Comparison of ENCODE assay signal across 10 mouse cellular contexts in genomic region chr3:53201670-53202069, GRCm38 (mm10).
A peak's percentile ranks its signal among the peaks of the same experiment; 100 is the strongest.
DNase-seq lines count a peak whose midpoint lies in the region; ATAC-seq and TF ChIP-seq lines count a peak whose summit lies in the region.
"Had no signal": no experiment of that assay in that cellular context is flagged by ENCODE, and none has a peak within 500 bp of the region (broad histone marks: within the 10 kb centered on the region; RNA-seq: fewer than 3 reads in every experiment).

No protein-coding gene starts in this region.

- H3K4me1 ChIP-seq in kidney, embryonic 16.5 days (ENCODE audit: insufficient read depth, low read length), result peaks cover 16% of the 10 kb centered on the region
- H3K4me1 ChIP-seq in embryonic facial prominence, embryonic 11.5 days (ENCODE audit: control insufficient read depth, insufficient read depth, low read length), result no peaks in the 10 kb centered on the region
- H3K4me1 ChIP-seq in heart, postnatal 0 days (ENCODE audit: control insufficient read depth, insufficient read depth), result peaks cover 41% of the 10 kb centered on the region
- H3K4me1 ChIP-seq in neural tube, embryonic 12.5 days, result peaks cover 45% of the 10 kb centered on the region

- H3K9me3 ChIP-seq in kidney, embryonic 16.5 days (ENCODE audit: low read length), result no peaks in the 10 kb centered on the region
- no peaks in the 10 kb centered on the region for H3K9me3 ChIP-seq in embryonic facial prominence, embryonic 11.5 days (replicated peaks; ENCODE audit: control insufficient read depth, low read length)
- H3K9me3 ChIP-seq in heart, postnatal 0 days (replicated peaks; ENCODE audit: control insufficient read depth, low read length), result no peaks in the 10 kb centered on the region
- H3K9me3 ChIP-seq in neural tube, embryonic 12.5 days, result no peaks in the 10 kb centered on the region
- H3K9me3 ChIP-seq: kidney, embryonic 15.5 days had no signal

- H3K9ac ChIP-seq in kidney, embryonic 16.5 days (replicated peaks; ENCODE audit: low read length), result no peak overlapping the region
- H3K9ac ChIP-seq in embryonic facial prominence, embryonic 11.5 days (replicated peaks; ENCODE audit: low read length), result no peak overlapping the region
- no peak overlapping the region for H3K9ac ChIP-seq in heart, postnatal 0 days (replicated peaks; ENCODE audit: low read depth, low read length)
- no peak overlapping the region for H3K9ac ChIP-seq in neural tube, embryonic 12.5 days
- H3K9ac ChIP-seq: kidney, embryonic 15.5 days had no signal

- H3K4me3 ChIP-seq in kidney, embryonic 16.5 days (ENCODE audit: low read length), result no peak overlapping the region
- H3K4me3 ChIP-seq in embryonic facial prominence, embryonic 11.5 days (ENCODE audit: low read depth, low read length), result no peak overlapping the region
- H3K4me3 ChIP-seq in heart, postnatal 0 days (ENCODE audit: low read depth, low read length), result no peak overlapping the region; the same call in 1 of the 2 replicates
- no peak overlapping the region for H3K4me3 ChIP-seq in neural tube, embryonic 12.5 days
- H3K4me3 ChIP-seq: kidney, embryonic 15.5 days had no signal

- TF ChIP-seq CTCF in heart, postnatal 0 days (IDR thresholded peaks at IDR 0.05; ENCODE audit: low read depth), result no peak

- no peaks in the 10 kb centered on the region for H3K27me3 ChIP-seq in kidney, embryonic 16.5 days (ENCODE audit: insufficient read depth, low read length)
- H3K27me3 ChIP-seq in embryonic facial prominence, embryonic 11.5 days (ENCODE audit: control insufficient read depth, insufficient read depth, low read length), result no peaks in the 10 kb centered on the region
- H3K27me3 ChIP-seq in heart, postnatal 0 days (ENCODE audit: control insufficient read depth, insufficient read depth, low read length), result no peaks in the 10 kb centered on the region
- no peaks in the 10 kb centered on the region for H3K27me3 ChIP-seq in neural tube, embryonic 12.5 days (replicated peaks)
- H3K27me3 ChIP-seq: kidney, embryonic 15.5 days had no signal

- no peaks in the 10 kb centered on the region for H3K36me3 ChIP-seq in kidney, embryonic 16.5 days (ENCODE audit: insufficient read depth, low read length)
- no peaks in the 10 kb centered on the region for H3K36me3 ChIP-seq in embryonic facial prominence, embryonic 11.5 days (replicated peaks; ENCODE audit: control insufficient read depth, insufficient read depth, low read depth, low read length)
- no peaks in the 10 kb centered on the region for H3K36me3 ChIP-seq in heart, postnatal 0 days (replicated peaks; ENCODE audit: control insufficient read depth, insufficient read depth, low read length)
- H3K36me3 ChIP-seq in neural tube, embryonic 12.5 days, result no peaks in the 10 kb centered on the region
- H3K36me3 ChIP-seq: G1E; kidney, embryonic 15.5 days had no signal

- no peak for DNase-seq in kidney, postnatal 14 days
- DNase-seq in embryonic facial prominence, embryonic 11.5 days (ENCODE audit: low spot score), result peak; percentile 16
- peak; percentile 73 for DNase-seq in heart, postnatal 0 days (ENCODE audit: low spot score)
- no peak for DNase-seq in gastrocnemius, postnatal 4 days (ENCODE audit: low spot score in 2 of 2)
- DNase-seq in left cerebral cortex, adult 11 months (ENCODE audit: low spot score), result no peak
- no peak for DNase-seq in adrenal gland, postnatal 14 days

- no peak overlapping the region for H3K4me2 ChIP-seq in kidney, embryonic 16.5 days (replicated peaks; ENCODE audit: low read depth, low read length)
- no peak overlapping the region for H3K4me2 ChIP-seq in embryonic facial prominence, embryonic 11.5 days (ENCODE audit: low read depth, low read length)
- peak overlapping the region; percentile 35 for H3K4me2 ChIP-seq in heart, postnatal 0 days (ENCODE audit: low read depth, low read length)
- peak overlapping the region; percentile 24; the same call in 1 of the 2 replicates for H3K4me2 ChIP-seq in neural tube, embryonic 12.5 days (replicated peaks)
- H3K4me2 ChIP-seq: kidney, embryonic 15.5 days had no signal

- H3K27ac ChIP-seq in kidney, embryonic 16.5 days (ENCODE audit: low read length), result peak overlapping the region; percentile 31; the same call in 1 of the 2 replicates
- no peak overlapping the region for H3K27ac ChIP-seq in embryonic facial prominence, embryonic 11.5 days (replicated peaks; ENCODE audit: low read depth, low read length)
- peak overlapping the region; percentile 38; the same call in 1 of the 2 replicates for H3K27ac ChIP-seq in heart, postnatal 0 days (ENCODE audit: low read depth)
- no peak overlapping the region for H3K27ac ChIP-seq in neural tube, embryonic 12.5 days

- ATAC-seq in kidney, embryonic 16.5 days (ENCODE audit: low FRiP score, low TSS enrichment), result no peak
- peak; percentile 29; the same call in 1 of the 2 replicates for ATAC-seq in embryonic facial prominence, embryonic 11.5 days (replicated peaks; ENCODE audit: insufficient number of reproducible peaks, low FRiP score, low TSS enrichment, low read depth)
- peak; percentile 41; the same call in 1 of the 2 replicates for ATAC-seq in heart, postnatal 0 days (ENCODE audit: insufficient read depth, low read depth)
- ATAC-seq in neural tube, embryonic 12.5 days (ENCODE audit: low FRiP score, low read depth), result peak; percentile 74

- 45% methylated on average over 10 of the region's 10 CpGs for WGBS in kidney, embryonic 16.5 days
- 34% methylated on average over 10 of the region's 10 CpGs for WGBS in embryonic facial prominence, embryonic 11.5 days
- WGBS in heart, postnatal 0 days, result 46% methylated on average over 10 of the region's 10 CpGs
- 29% methylated on average over 10 of the region's 10 CpGs for WGBS in neural tube, embryonic 12.5 days

- no peak for TF ChIP-seq EP300 in heart, postnatal 0 days (IDR thresholded peaks at IDR 0.05; ENCODE audit: low read depth)

Comparison
In these comparisons a context has a peak if more than half of its experiments do, and no peak if none do; other contexts are left out.
1. H3K27ac ChIP-seq: peak in kidney, embryonic 16.5 days (single experiment) and heart, postnatal 0 days (single experiment); none in embryonic facial prominence, embryonic 11.5 days (single experiment) and neural tube, embryonic 12.5 days (single experiment).
2. H3K4me2 ChIP-seq: peak in heart, postnatal 0 days (single experiment) and neural tube, embryonic 12.5 days (single experiment); none in kidney, embryonic 16.5 days (single experiment) and embryonic facial prominence, embryonic 11.5 days (single experiment).
3. DNase-seq: peak in embryonic facial prominence, embryonic 11.5 days (single experiment) and heart, postnatal 0 days (single experiment); none in kidney, postnatal 14 days (single experiment), gastrocnemius, postnatal 4 days (0 of 2), left cerebral cortex, adult 11 months (single experiment) and adrenal gland, postnatal 14 days (single experiment).